Mouse (Mus musculus): ENCODE results near the gene Fam189a1. TPM values are rescaled to one million over a fixed set of nuclear protein-coding genes. Genes with fewer than 3 reads are reported as not detected.

Fam189a1 gene
- polyA plus RNA-seq, 1 experiment from 2014 or later: 0.74 TPM

DNA sequence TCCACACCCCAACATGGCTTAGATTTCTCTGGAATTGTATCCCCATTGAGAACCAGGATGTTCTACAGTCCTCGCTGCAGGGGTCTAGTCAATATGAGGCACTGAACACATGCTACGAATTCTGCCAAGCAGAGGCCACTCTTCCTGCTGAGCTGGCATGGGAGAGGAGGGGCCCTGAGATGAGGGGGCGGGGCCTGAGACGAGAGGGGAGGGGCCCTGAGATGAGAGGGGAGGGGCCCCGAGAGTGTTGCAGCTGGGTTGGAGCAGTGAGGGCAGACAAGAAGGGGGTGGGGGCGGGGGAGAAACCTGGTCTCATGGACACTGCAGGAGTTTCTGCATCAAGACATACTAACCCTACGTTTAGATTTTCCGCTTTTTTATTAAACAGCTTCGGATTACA is 82.2 kb downstream of the Fam189a1 start:
- Histone ChIP-seq H3K27ac (no peak overlapping the region), H3K36me3 (ENCODE audit: insufficient read depth, low read length) (no peaks in the 10 kb centered on the region), H3K4me1 (replicated peaks; ENCODE audit: insufficient read depth, low read length) (no peaks in the 10 kb centered on the region), H3K4me3 (replicated peaks; ENCODE audit: low read depth, low read length) (no peak overlapping the region), H3K27me3 (ENCODE audit: insufficient read depth, low read length) (no peaks in the 10 kb centered on the region), H3K9ac (ENCODE audit: low read depth, low read length) (no peak overlapping the region), H3K9me3 (replicated peaks; ENCODE audit: low read length) (no peaks in the 10 kb centered on the region), H3K4me2 (ENCODE audit: low read length) (no peak overlapping the region)
- 40% methylated on average over 9 of the region's 9 CpGs for WGBS
- DNase-seq (ENCODE audit: low spot score) (no peak), ATAC-seq (replicated peaks; ENCODE audit: low FRiP score, low read depth) (peak; percentile 69)
- no peak for TF ChIP-seq CTCF (IDR thresholded peaks at IDR 0.05; ENCODE audit: low read depth)

DNA sequence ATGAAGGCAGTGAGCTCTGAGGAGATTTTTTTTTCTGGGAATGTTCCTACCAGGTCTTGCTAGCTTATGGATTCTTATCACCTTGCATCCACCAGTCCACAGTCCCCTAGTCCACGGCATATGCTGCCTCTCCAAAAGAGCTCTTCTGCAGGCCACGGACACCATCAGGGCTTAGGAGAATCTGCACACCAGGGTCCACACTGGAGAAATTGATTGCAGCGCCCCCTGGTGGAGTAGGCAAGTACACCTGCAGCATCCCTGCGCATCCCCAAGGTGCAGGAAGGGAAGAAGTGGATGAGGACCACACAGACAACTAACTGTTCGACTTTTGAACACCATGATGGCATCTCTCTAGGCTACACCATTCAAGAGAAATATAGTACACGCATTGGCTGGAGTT is 82.8 kb downstream of the Fam189a1 start:
- 35% methylated on average over 6 of the region's 6 CpGs for WGBS
- no peak overlapping the region for H3K4me3 ChIP-seq (replicated peaks; ENCODE audit: low read depth, low read length)
- no peaks in the 10 kb centered on the region for H3K9me3 ChIP-seq (replicated peaks; ENCODE audit: low read length)
- TF ChIP-seq CTCF (IDR thresholded peaks at IDR 0.05; ENCODE audit: low read depth): peak; percentile 75
- DNase-seq (ENCODE audit: low spot score): peak; percentile 50
- no peaks in the 10 kb centered on the region for H3K27me3 ChIP-seq (ENCODE audit: insufficient read depth, low read length)
- H3K27ac ChIP-seq: no peak overlapping the region
- no peak overlapping the region for H3K4me2 ChIP-seq (ENCODE audit: low read length)
- no peaks in the 10 kb centered on the region for H3K4me1 ChIP-seq (replicated peaks; ENCODE audit: insufficient read depth, low read length)
- no peaks in the 10 kb centered on the region for H3K36me3 ChIP-seq (ENCODE audit: insufficient read depth, low read length)
- H3K9ac ChIP-seq (ENCODE audit: low read depth, low read length): no peak overlapping the region
- ATAC-seq (replicated peaks; ENCODE audit: low FRiP score, low read depth): no peak; the same call in 1 of the 2 replicates

DNA sequence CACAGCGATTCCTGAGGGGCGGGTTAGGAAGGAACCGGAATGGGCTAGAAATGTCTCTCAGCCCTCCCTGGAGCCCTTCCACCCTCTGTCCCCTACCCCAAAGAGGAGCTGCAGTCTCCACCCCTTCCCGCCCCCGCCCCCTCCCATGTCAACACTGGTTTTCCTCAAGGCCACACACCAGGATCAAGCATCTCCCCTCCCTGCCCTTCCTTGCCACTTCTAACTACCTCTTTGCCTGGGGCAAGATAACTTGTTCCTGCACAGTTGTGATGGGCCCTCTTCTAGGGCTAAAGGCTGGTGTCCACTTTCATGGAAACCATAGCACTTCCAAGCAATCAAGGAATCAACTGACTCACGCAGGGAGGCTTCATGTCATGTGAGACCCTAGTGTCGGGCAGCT is 90.2 kb downstream of the Fam189a1 start:
- H3K9me3 ChIP-seq (replicated peaks; ENCODE audit: low read length): no peaks in the 10 kb centered on the region
- H3K27ac ChIP-seq: no peak overlapping the region
- no peak overlapping the region for H3K4me3 ChIP-seq (replicated peaks; ENCODE audit: low read depth, low read length)
- H3K36me3 ChIP-seq (ENCODE audit: insufficient read depth, low read length): no peaks in the 10 kb centered on the region
- WGBS: 72% methylated on average over 7 of the region's 7 CpGs
- no peak overlapping the region for H3K4me2 ChIP-seq (ENCODE audit: low read length)
- DNase-seq (ENCODE audit: low spot score) (no peak), ATAC-seq (replicated peaks; ENCODE audit: low FRiP score, low read depth) (no peak)
- no peaks in the 10 kb centered on the region for H3K4me1 ChIP-seq (replicated peaks; ENCODE audit: insufficient read depth, low read length)
- no peak for TF ChIP-seq CTCF (IDR thresholded peaks at IDR 0.05; ENCODE audit: low read depth)
- H3K27me3 ChIP-seq (ENCODE audit: insufficient read depth, low read length): no peaks in the 10 kb centered on the region
- no peak overlapping the region for H3K9ac ChIP-seq (ENCODE audit: low read depth, low read length)

DNA sequence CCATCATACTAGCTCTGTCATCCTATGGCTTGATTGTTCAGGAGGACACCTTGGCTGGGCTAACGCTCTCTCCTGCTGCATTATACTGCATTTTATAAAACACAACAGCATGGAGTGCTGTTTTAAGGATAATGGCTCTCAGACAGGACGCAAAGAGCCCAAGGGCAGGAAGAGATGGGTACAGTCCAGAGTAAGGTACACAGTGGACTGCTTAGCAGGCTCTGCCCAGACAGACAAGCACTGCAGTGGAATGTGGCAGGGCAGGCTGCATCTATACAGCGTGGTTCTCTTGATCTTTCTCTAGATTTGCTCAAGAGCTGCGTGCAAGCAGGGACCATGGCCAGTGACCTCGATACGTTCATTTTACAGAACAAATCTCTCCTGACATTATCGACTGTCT is 90.9 kb downstream of the Fam189a1 start:
- no peak for ATAC-seq (replicated peaks; ENCODE audit: low FRiP score, low read depth)
- WGBS: 85% methylated on average over 7 of the region's 7 CpGs

DNA sequence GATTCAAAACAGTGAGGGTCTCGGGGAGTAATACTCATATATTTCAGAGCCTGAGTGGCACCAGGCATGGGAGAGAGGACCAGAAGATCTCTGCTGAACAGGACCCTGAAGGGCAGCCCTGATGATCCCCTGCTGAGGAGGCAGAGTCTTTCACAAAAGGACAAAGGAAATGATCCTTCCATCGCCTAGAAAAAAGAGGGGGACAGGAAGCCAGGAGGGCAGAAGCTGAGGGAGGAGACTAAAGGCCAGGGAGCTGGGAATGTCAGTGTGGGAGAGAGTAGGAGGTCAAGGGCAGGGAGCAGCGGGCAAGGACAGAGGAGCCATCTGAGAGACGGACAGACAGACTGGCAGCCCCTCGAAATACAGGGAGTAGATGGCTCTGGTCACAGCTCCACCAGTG is 91.7 kb downstream of the Fam189a1 start:
- DNase-seq (ENCODE audit: low spot score) (no peak), ATAC-seq (replicated peaks; ENCODE audit: low FRiP score, low read depth) (no peak)
- Histone ChIP-seq H3K4me1 (replicated peaks; ENCODE audit: insufficient read depth, low read length) (no peaks in the 10 kb centered on the region), H3K4me2 (ENCODE audit: low read length) (no peak overlapping the region), H3K9ac (ENCODE audit: low read depth, low read length) (no peak overlapping the region), H3K9me3 (replicated peaks; ENCODE audit: low read length) (no peaks in the 10 kb centered on the region), H3K4me3 (replicated peaks; ENCODE audit: low read depth, low read length) (no peak overlapping the region), H3K36me3 (ENCODE audit: insufficient read depth, low read length) (no peaks in the 10 kb centered on the region), H3K27me3 (ENCODE audit: insufficient read depth, low read length) (no peaks in the 10 kb centered on the region), H3K27ac (no peak overlapping the region)
- TF ChIP-seq CTCF (IDR thresholded peaks at IDR 0.05; ENCODE audit: low read depth): no peak
- WGBS: 32% methylated on average over 5 of the region's 5 CpGs

More for the DNA sequence above, 90.9 kb downstream of the Fam189a1 start:
- TF ChIP-seq CTCF (IDR thresholded peaks at IDR 0.05; ENCODE audit: low read depth): no peak
- no peaks in the 10 kb centered on the region for H3K4me1 ChIP-seq (replicated peaks; ENCODE audit: insufficient read depth, low read length)
- H3K9ac ChIP-seq (ENCODE audit: low read depth, low read length): no peak overlapping the region
- H3K9me3 ChIP-seq (replicated peaks; ENCODE audit: low read length): no peaks in the 10 kb centered on the region
- no peaks in the 10 kb centered on the region for H3K27me3 ChIP-seq (ENCODE audit: insufficient read depth, low read length)
- H3K36me3 ChIP-seq (ENCODE audit: insufficient read depth, low read length): no peaks in the 10 kb centered on the region
- H3K27ac ChIP-seq: no peak overlapping the region
- no peak for DNase-seq (ENCODE audit: low spot score)
- H3K4me2 ChIP-seq (ENCODE audit: low read length): no peak overlapping the region
- H3K4me3 ChIP-seq (replicated peaks; ENCODE audit: low read depth, low read length): no peak overlapping the region

DNA sequence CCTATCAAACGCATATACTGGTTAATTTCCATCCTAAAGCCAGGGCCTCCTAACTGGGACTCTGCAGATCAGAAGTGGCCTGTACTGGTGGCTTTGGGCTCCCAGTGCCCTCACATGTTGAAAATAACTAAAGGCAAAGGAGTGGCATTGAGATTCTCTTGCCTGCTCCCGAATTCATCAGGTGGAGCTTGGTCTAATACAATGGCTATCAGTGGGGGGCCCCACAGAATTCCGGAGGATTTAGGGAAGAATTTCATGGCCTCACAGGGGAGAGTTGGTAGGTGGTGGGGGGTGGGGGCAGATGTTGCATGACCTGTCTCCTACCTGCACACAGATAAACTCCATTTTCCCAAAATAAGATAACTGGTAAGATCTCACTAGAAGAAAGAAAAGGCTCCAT is 92.3 kb downstream of the Fam189a1 start:
- no peaks in the 10 kb centered on the region for H3K27me3 ChIP-seq (ENCODE audit: insufficient read depth, low read length)
- no peaks in the 10 kb centered on the region for H3K9me3 ChIP-seq (replicated peaks; ENCODE audit: low read length)
- DNase-seq (ENCODE audit: low spot score) (no peak), ATAC-seq (replicated peaks; ENCODE audit: low FRiP score, low read depth) (no peak)
- H3K4me1 ChIP-seq (replicated peaks; ENCODE audit: insufficient read depth, low read length): no peaks in the 10 kb centered on the region
- 34% methylated on average over 3 of the region's 3 CpGs for WGBS
- no peak overlapping the region for H3K4me3 ChIP-seq (replicated peaks; ENCODE audit: low read depth, low read length)
- TF ChIP-seq CTCF (IDR thresholded peaks at IDR 0.05; ENCODE audit: low read depth): no peak
- no peak overlapping the region for H3K4me2 ChIP-seq (ENCODE audit: low read length)
- H3K9ac ChIP-seq (ENCODE audit: low read depth, low read length): no peak overlapping the region
- no peak overlapping the region for H3K27ac ChIP-seq
- no peaks in the 10 kb centered on the region for H3K36me3 ChIP-seq (ENCODE audit: insufficient read depth, low read length)

DNA sequence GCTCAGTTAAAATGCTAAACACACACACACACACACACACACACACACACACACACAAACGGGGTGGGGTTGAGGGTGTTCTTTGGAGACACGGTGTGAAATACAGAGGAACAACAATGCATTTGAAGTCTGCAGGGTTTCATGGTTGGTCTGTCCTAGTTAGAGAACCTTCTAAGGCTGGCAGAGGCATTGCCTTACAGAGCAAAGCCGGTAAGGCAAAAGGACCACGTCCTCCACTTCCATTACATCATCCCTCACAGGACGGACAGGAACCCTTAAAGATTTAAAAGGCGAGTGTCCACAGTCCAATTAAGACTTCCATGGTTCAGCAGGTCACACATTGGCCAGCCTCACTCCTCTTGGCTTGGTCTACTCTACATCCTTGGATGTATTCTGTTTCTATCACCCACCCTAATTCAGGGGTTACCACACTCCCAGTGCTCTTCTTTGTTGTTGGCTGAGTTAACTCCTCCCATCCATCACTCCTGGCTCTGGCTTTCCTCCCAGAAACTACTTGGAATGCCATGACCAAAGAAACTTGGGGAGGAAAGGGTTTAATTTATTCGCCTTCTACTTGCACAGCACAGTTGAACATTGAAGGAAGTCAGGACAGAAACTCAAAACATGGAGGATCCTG is 96.1 kb downstream of the Fam189a1 start:
- no peak overlapping the region for H3K4me3 ChIP-seq (replicated peaks; ENCODE audit: low read depth, low read length)
- no peak for ATAC-seq (replicated peaks; ENCODE audit: low FRiP score, low read depth)
- WGBS: 54% methylated on average over 7 of the region's 7 CpGs
- H3K36me3 ChIP-seq (ENCODE audit: insufficient read depth, low read length): no peaks in the 10 kb centered on the region
- H3K4me2 ChIP-seq (ENCODE audit: low read length): no peak overlapping the region
- peak; percentile 19 for DNase-seq (ENCODE audit: low spot score)
- TF ChIP-seq CTCF (IDR thresholded peaks at IDR 0.05; ENCODE audit: low read depth): no peak
- H3K27me3 ChIP-seq (ENCODE audit: insufficient read depth, low read length): no peaks in the 10 kb centered on the region
- no peaks in the 10 kb centered on the region for H3K4me1 ChIP-seq (replicated peaks; ENCODE audit: insufficient read depth, low read length)
- H3K9me3 ChIP-seq (replicated peaks; ENCODE audit: low read length): no peaks in the 10 kb centered on the region
- no peak overlapping the region for H3K27ac ChIP-seq
- no peak overlapping the region for H3K9ac ChIP-seq (ENCODE audit: low read depth, low read length)

Data from kidney, postnatal 0 days (tissue).